Mouse (Mus musculus): ENCODE results near the gene Wif1.

GRCm38 (mm10) chr10:121088679-121089078 is 54.9 kb downstream of the Wif1 start:
- TF ChIP-seq POLR2A (IDR thresholded peaks at IDR 0.05; ENCODE audit: borderline replicate concordance, low read depth, low read length) (no peak), CTCF (IDR thresholded peaks at IDR 0.05; ENCODE audit: low read depth, low read length) (no peak)
